Mouse (Mus musculus): ENCODE data around the gene Ube2o.

- TF ChIP-seq CTCF (IDR thresholded peaks at IDR 0.05; ENCODE audit: low read depth): peak; percentile 64
- TF ChIP-seq EP300 (IDR thresholded peaks at IDR 0.05; ENCODE audit: low read depth): no peak
Observed at GRCm38 (mm10) chr11:116488693-116489375, 92.4 kb downstream of the Ube2o start.
